Comparison of ENCODE assay signal across 8 mouse cellular contexts in genomic region chr19:46356701-46357138, GRCm38 (mm10). TPM values are rescaled to one million over a fixed set of nuclear protein-coding genes. Genes with fewer than 3 reads are reported as not detected.
DNase-seq lines count a peak whose midpoint lies in the region; ATAC-seq lines count a peak whose summit lies in the region.

No protein-coding gene starts in this region.

- WGBS in hindbrain, embryonic 15.5 days: under 1% methylated on average over 29 of the region's 29 CpGs

- no peaks in the 10 kb centered on the region for H3K36me3 ChIP-seq in hindbrain, embryonic 15.5 days

- no peaks in the 10 kb centered on the region for H3K9me3 ChIP-seq in hindbrain, embryonic 15.5 days

- peak; percentile 96 for DNase-seq in R1 (ENCODE audit: low read depth, low spot score)
- DNase-seq in cerebellum, postnatal 25 days: peak; percentile 95 to 97
- peak; percentile 72 to 83 for DNase-seq in frontal cortex, postnatal 25 days (ENCODE audit: low spot score in 2 of 2)
- peak; percentile 85 for DNase-seq in left cerebral cortex, adult 11 months (ENCODE audit: low spot score)
- DNase-seq in lung, postnatal 36 days: peak; percentile 92
- peak; percentile 92 for DNase-seq in retina, postnatal 1 day
- DNase-seq in thymus, postnatal 4 days: peak; percentile 89

- H3K27me3 ChIP-seq in hindbrain, embryonic 15.5 days: peaks cover 3% of the 10 kb centered on the region; the same call in 1 of the 2 replicates

- H3K4me2 ChIP-seq in hindbrain, embryonic 15.5 days: peak overlapping the region; percentile 89

- peak; percentile 94 for ATAC-seq in hindbrain, embryonic 15.5 days (ENCODE audit: low FRiP score, low read depth)

- H3K9ac ChIP-seq in hindbrain, embryonic 15.5 days: peak overlapping the region; percentile 71

- peaks cover 12% of the 10 kb centered on the region for H3K4me1 ChIP-seq in hindbrain, embryonic 15.5 days (replicated peaks)

- H3K4me3 ChIP-seq in hindbrain, embryonic 15.5 days: peak overlapping the region; percentile 64

- peak overlapping the region; percentile 50; the same call in 1 of the 2 replicates for H3K27ac ChIP-seq in hindbrain, embryonic 15.5 days (replicated peaks)

RNA-seq across cellular contexts. Expression of gene 2310034G01Rik, which starts 6.6 kb away (rescaled TPM):
- 2.0 and 2.3 TPM in 2 replicates for polyA plus RNA-seq in hindbrain, embryonic 15.5 days (2015; fragmentation: Nextera tagmentation; extraction: Ambion mirVana)

RNA-seq across cellular contexts. Expression of gene Mfsd13a, which starts 15.8 kb away (rescaled TPM):
- polyA plus RNA-seq in hindbrain, embryonic 15.5 days (2015; fragmentation: Nextera tagmentation; extraction: Ambion mirVana): 12.3 and 12.5 TPM in 2 replicates

RNA-seq across cellular contexts. Expression of gene Cuedc2, which starts 18.2 kb away (rescaled TPM):
- 336 and 347 TPM in 2 replicates for polyA plus RNA-seq in hindbrain, embryonic 15.5 days (2015; fragmentation: Nextera tagmentation; extraction: Ambion mirVana)

RNA-seq across cellular contexts. Expression of gene Fbxl15, which starts 28.7 kb away (rescaled TPM):
- polyA plus RNA-seq in hindbrain, embryonic 15.5 days (2015; fragmentation: Nextera tagmentation; extraction: Ambion mirVana): 47.1 and 51.8 TPM in 2 replicates

RNA-seq across cellular contexts. Expression of gene Psd, which starts 29.8 kb away (rescaled TPM):
- polyA plus RNA-seq in hindbrain, embryonic 15.5 days (2015; fragmentation: Nextera tagmentation; extraction: Ambion mirVana): 119 and 145 TPM in 2 replicates

Comparison
In these comparisons a context has a peak if more than half of its experiments do, and no peak if none do; other contexts are left out.
1. Peak in every context shown above with its lines: DNase-seq, ATAC-seq, H3K4me3 ChIP-seq and H3K27ac ChIP-seq.